Comparison of ENCODE assay signal across 10 mouse cellular contexts in the genomic region with DNA sequence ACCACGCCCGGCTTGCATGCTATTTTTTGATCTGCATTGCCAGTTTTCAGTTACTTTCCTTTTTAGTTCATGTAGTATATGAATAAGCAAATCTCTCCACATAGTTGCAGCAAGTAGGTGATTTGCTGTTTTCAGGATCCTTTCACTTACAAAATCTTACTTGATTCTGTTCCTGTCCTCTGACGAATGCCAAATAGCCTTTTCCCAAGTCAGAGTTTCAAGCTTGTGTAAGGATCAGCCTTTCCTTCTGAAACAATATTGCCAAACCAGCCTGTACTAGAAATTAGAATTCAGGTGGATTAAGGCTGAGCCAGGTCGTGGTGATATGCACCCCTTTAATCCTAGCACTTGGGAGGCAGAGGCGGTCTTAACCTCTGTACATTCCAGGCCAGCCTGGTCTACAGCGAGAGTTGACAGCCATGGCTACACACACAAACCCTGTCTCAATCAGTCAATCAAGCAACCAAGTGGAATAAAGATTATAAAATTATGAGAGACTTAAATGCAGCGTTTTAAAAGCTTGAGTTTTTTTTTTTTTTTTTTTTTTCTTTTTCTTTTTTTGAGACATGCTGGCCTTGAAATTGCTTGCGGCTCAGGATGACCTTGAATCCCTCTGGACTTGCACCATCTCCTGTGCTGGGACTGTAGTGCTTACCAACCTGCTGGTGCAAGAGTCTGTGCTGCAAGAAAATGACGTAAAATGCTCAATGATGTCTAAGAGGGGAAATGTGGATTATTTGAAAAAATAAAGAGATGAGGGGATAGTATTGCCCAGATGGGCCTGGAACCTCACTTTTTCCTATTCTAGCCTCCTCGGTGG. TPM values are rescaled to one million over a fixed set of nuclear protein-coding genes. Genes with fewer than 3 reads are reported as not detected.
DNase-seq lines count a peak whose midpoint lies in the region; ATAC-seq and TF ChIP-seq lines count a peak whose summit lies in the region.
"Had no signal": no experiment of that assay in that cellular context is flagged by ENCODE, and none has a peak within 500 bp of the region (broad histone marks: within the 10 kb centered on the region; RNA-seq: fewer than 3 reads in every experiment).

No protein-coding gene starts in this region.

- 0 out of 2 replicates have a peak overlapping the region, but pooled peaks have one; percentile 66 for H3K4me3 ChIP-seq in hindbrain, embryonic 14.5 days (replicated peaks; ENCODE audit: low read length)
- no peak overlapping the region for H3K4me3 ChIP-seq in hindbrain, embryonic 12.5 days
- H3K4me3 ChIP-seq in liver, embryonic 14.5 days (ENCODE audit: insufficient read depth in 1 of 2, low read depth in 2 of 2, low read length in 2 of 2), result peak overlapping the region in 1 of 2 experiments; percentile 75; a peak in 1 of 4 replicates
- no peak overlapping the region; the same call in 1 of the 2 replicates for H3K4me3 ChIP-seq in layer of hippocampus, adult 2 months

- no peak for ATAC-seq in hindbrain, embryonic 14.5 days (ENCODE audit: low FRiP score)
- ATAC-seq in hindbrain, embryonic 12.5 days (ENCODE audit: low FRiP score), result no peak
- ATAC-seq in liver, embryonic 14.5 days (ENCODE audit: insufficient read depth), result no peak

- peak overlapping the region; percentile 81 for H3K4me2 ChIP-seq in hindbrain, embryonic 14.5 days (replicated peaks)
- H3K4me2 ChIP-seq in hindbrain, embryonic 12.5 days (replicated peaks), result no peak overlapping the region
- H3K4me2 ChIP-seq in liver, embryonic 14.5 days (ENCODE audit: low read depth), result peak overlapping the region; percentile 76

- H3K4me1 ChIP-seq in hindbrain, embryonic 14.5 days (replicated peaks; ENCODE audit: control insufficient read depth, insufficient read depth, low read length), result peaks cover 13% of the 10 kb centered on the region
- peaks cover 20% of the 10 kb centered on the region for H3K4me1 ChIP-seq in hindbrain, embryonic 12.5 days
- peaks cover 12 to 31% of the 10 kb centered on the region in 2 experiments for H3K4me1 ChIP-seq in liver, embryonic 14.5 days (replicated peaks; ENCODE audit: control insufficient read depth in 2 of 2, insufficient read depth in 2 of 2, low read length in 1 of 2)

- no peaks in the 10 kb centered on the region for H3K27me3 ChIP-seq in hindbrain, embryonic 14.5 days (ENCODE audit: control insufficient read depth, insufficient read depth, low read length)
- no peaks in the 10 kb centered on the region for H3K27me3 ChIP-seq in hindbrain, embryonic 12.5 days
- no peaks in the 10 kb centered on the region for H3K27me3 ChIP-seq in liver, embryonic 14.5 days (ENCODE audit: control insufficient read depth, insufficient read depth, low read length)

- H3K9me3 ChIP-seq in hindbrain, embryonic 14.5 days (ENCODE audit: control insufficient read depth, low read length), result no peaks in the 10 kb centered on the region
- H3K9me3 ChIP-seq in hindbrain, embryonic 12.5 days (replicated peaks), result no peaks in the 10 kb centered on the region
- no peaks in the 10 kb centered on the region for H3K9me3 ChIP-seq in liver, embryonic 14.5 days (ENCODE audit: control insufficient read depth, low read length)

- no peak for TF ChIP-seq CTCF in liver, embryonic 14.5 days (IDR thresholded peaks at IDR 0.05; ENCODE audit: low read depth)
- no peak for TF ChIP-seq CTCF in layer of hippocampus, adult 2 months (conservative IDR thresholded peaks at IDR 0.05)

- TF ChIP-seq EP300 in liver, embryonic 14.5 days (IDR thresholded peaks at IDR 0.05; ENCODE audit: low read depth), result no peak

- H3K36me3 ChIP-seq in hindbrain, embryonic 14.5 days (replicated peaks; ENCODE audit: control insufficient read depth, insufficient read depth), result no peaks in the 10 kb centered on the region
- no peaks in the 10 kb centered on the region for H3K36me3 ChIP-seq in hindbrain, embryonic 12.5 days
- no peaks in the 10 kb centered on the region for H3K36me3 ChIP-seq in liver, embryonic 14.5 days (replicated peaks; ENCODE audit: control insufficient read depth, insufficient read depth, low read depth)

- 87% methylated on average over 10 of the region's 10 CpGs for WGBS in hindbrain, embryonic 14.5 days
- 92% methylated on average over 10 of the region's 10 CpGs for WGBS in hindbrain, embryonic 12.5 days
- WGBS in liver, embryonic 14.5 days (ENCODE audit: insufficient replicate concordance), result 79% methylated on average over 10 of the region's 10 CpGs

- H3K9ac ChIP-seq in hindbrain, embryonic 14.5 days, result no peak overlapping the region
- H3K9ac ChIP-seq in hindbrain, embryonic 12.5 days, result no peak overlapping the region
- no peak overlapping the region for H3K9ac ChIP-seq in liver, embryonic 14.5 days (replicated peaks)

- H3K27ac ChIP-seq in hindbrain, embryonic 14.5 days, result no peak overlapping the region
- no peak overlapping the region for H3K27ac ChIP-seq in hindbrain, embryonic 12.5 days
- no peak overlapping the region for H3K27ac ChIP-seq in liver, embryonic 14.5 days
- no peak overlapping the region for H3K27ac ChIP-seq in layer of hippocampus, adult 2 months

- DNase-seq in adrenal gland, adult 2 months, result peak; percentile 43
- DNase-seq in adrenal gland, postnatal 25 days, result no peak
- DNase-seq in hindbrain, embryonic 14.5 days (ENCODE audit: low spot score), result no peak
- peak; percentile 79 for DNase-seq in 416B (ENCODE audit: low read depth)
- DNase-seq in liver, embryonic 14.5 days (ENCODE audit: low read depth in 3 of 3, low spot score in 3 of 3), result no peak
- no peak for DNase-seq in layer of hippocampus, adult 2 months (ENCODE audit: low spot score in 2 of 2)
- DNase-seq in natural killer cell, adult 2 months (ENCODE audit: low spot score in 2 of 2), result no peak
- DNase-seq: kidney, adult 9 months; right cerebral cortex, adult 18-20 months had no signal

RNA-seq across cellular contexts. Expression of a gene that starts 1.9 kb away (rescaled TPM):
- total RNA-seq in adrenal gland, adult 2 months (2021), result 10 to 100 TPM; 87.8 to 99.7 TPM
- polyA plus RNA-seq in adrenal gland, adult 2 months (2012; rRNA removed), result 8.4 and 14.0 TPM in 2 replicates
- 121 and 126 TPM in 2 replicates for total RNA-seq in adrenal gland, postnatal 25 days (2021)
- 108 and 113 TPM in 2 replicates for polyA plus RNA-seq in hindbrain, embryonic 14.5 days (2014; fragmentation: Nextera tagmentation; extraction: Ambion mirVana)
- polyA plus RNA-seq in hindbrain, embryonic 12.5 days (2016; fragmentation: Nextera tagmentation; extraction: Ambion mirVana), result 78.7 and 87.7 TPM in 2 replicates
- 11.7 and 18.5 TPM in 2 replicates for polyA plus RNA-seq in liver, embryonic 14.5 days (2012; rRNA removed)
- 23.1 and 24.8 TPM in 2 replicates for polyA plus RNA-seq in liver, embryonic 14.5 days (2014; fragmentation: Nextera tagmentation; extraction: Ambion mirVana)
- total RNA-seq in layer of hippocampus, adult 2 months (2021), result 100 to 1,000 TPM; 129 to 130 TPM

RNA-seq across cellular contexts. Expression of a gene that starts 8.0 kb away (rescaled TPM):
- total RNA-seq in adrenal gland, adult 2 months (2021), result 10 to 100 TPM in 1 of 2 experiments, 1 to 10 TPM in 1; 8.4 to 12.3 TPM
- polyA plus RNA-seq in adrenal gland, adult 2 months (2012; rRNA removed), result 4.1 and 6.5 TPM in 2 replicates
- 6.3 and 10.8 TPM in 2 replicates for total RNA-seq in adrenal gland, postnatal 25 days (2021)
- 18.9 and 20.1 TPM in 2 replicates for polyA plus RNA-seq in hindbrain, embryonic 14.5 days (2014; fragmentation: Nextera tagmentation; extraction: Ambion mirVana)
- 24.0 and 28.0 TPM in 2 replicates for polyA plus RNA-seq in hindbrain, embryonic 12.5 days (2016; fragmentation: Nextera tagmentation; extraction: Ambion mirVana)
- 2.3 and 3.4 TPM in 2 replicates for polyA plus RNA-seq in liver, embryonic 14.5 days (2012; rRNA removed)
- polyA plus RNA-seq in liver, embryonic 14.5 days (2014; fragmentation: Nextera tagmentation; extraction: Ambion mirVana), result 3.0 and 4.4 TPM in 2 replicates
- total RNA-seq in layer of hippocampus, adult 2 months (2021), result 10 to 100 TPM; 74.5 to 78.2 TPM

RNA-seq across cellular contexts. Expression of a gene that starts 47.1 kb away (rescaled TPM):
- total RNA-seq in adrenal gland, adult 2 months (2021), result 10 to 100 TPM; 30.1 to 35.5 TPM
- 11.4 and 12.5 TPM in 2 replicates for polyA plus RNA-seq in adrenal gland, adult 2 months (2012; rRNA removed)
- 37.3 and 45.0 TPM in 2 replicates for total RNA-seq in adrenal gland, postnatal 25 days (2021)
- polyA plus RNA-seq in hindbrain, embryonic 14.5 days (2014; fragmentation: Nextera tagmentation; extraction: Ambion mirVana), result 32.3 and 38.0 TPM in 2 replicates
- polyA plus RNA-seq in hindbrain, embryonic 12.5 days (2016; fragmentation: Nextera tagmentation; extraction: Ambion mirVana), result 47.3 and 51.6 TPM in 2 replicates
- polyA plus RNA-seq in liver, embryonic 14.5 days (2012; rRNA removed), result 7.3 and 7.8 TPM in 2 replicates
- 17.0 and 19.1 TPM in 2 replicates for polyA plus RNA-seq in liver, embryonic 14.5 days (2014; fragmentation: Nextera tagmentation; extraction: Ambion mirVana)
- total RNA-seq in layer of hippocampus, adult 2 months (2021), result 10 to 100 TPM; 45.3 to 45.7 TPM

Comparison
In these comparisons a context has a peak if more than half of its experiments do, and no peak if none do; other contexts are left out.
1. DNase-seq: peak in adrenal gland, adult 2 months (single experiment) and 416B (single experiment); none in adrenal gland, postnatal 25 days (single experiment), hindbrain, embryonic 14.5 days (single experiment), liver, embryonic 14.5 days (0 of 3), layer of hippocampus, adult 2 months (0 of 2) and natural killer cell, adult 2 months (0 of 2).